Mouse (Mus musculus): ENCODE data around the gene Rbfox3. TPM values are rescaled to one million over a fixed set of nuclear protein-coding genes. Genes with fewer than 3 reads are reported as not detected.

Gene Rbfox3
- polyA plus RNA-seq, 1 experiment from 2014 or later = 1.5 TPM

DNA sequence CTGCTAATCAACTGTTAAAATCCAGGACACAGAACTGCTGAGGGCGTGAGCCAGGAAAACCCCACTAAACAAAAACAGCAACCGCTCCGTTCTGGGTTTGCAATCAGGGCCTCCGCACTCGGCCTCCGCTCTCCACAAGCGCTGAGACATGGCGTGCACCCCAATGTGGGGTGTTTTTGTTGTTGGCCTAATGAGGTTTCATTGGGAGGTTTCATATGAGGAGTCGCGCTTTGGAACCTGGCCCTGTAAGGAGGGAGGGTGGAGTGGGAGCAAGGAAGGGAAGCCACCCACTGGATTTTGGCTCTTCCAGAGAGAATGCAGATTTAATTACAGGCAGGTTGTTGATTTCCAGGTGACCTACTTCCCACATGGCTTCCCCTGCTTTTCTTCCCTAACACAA is 230.7 kb downstream of the Rbfox3 start:
- Histone ChIP-seq H3K4me2 (replicated peaks) (no peak overlapping the region), H3K9me3 (no peaks in the 10 kb centered on the region), H3K27ac (no peak overlapping the region), H3K4me3 (replicated peaks) (no peak overlapping the region), H3K9ac (no peak overlapping the region), H3K36me3 (no peaks in the 10 kb centered on the region), H3K4me1 (replicated peaks) (no peaks in the 10 kb centered on the region), H3K27me3 (replicated peaks) (peaks cover 29% of the 10 kb centered on the region)
- no peak for ATAC-seq
- 77% methylated on average over 10 of the region's 10 CpGs for WGBS

DNA sequence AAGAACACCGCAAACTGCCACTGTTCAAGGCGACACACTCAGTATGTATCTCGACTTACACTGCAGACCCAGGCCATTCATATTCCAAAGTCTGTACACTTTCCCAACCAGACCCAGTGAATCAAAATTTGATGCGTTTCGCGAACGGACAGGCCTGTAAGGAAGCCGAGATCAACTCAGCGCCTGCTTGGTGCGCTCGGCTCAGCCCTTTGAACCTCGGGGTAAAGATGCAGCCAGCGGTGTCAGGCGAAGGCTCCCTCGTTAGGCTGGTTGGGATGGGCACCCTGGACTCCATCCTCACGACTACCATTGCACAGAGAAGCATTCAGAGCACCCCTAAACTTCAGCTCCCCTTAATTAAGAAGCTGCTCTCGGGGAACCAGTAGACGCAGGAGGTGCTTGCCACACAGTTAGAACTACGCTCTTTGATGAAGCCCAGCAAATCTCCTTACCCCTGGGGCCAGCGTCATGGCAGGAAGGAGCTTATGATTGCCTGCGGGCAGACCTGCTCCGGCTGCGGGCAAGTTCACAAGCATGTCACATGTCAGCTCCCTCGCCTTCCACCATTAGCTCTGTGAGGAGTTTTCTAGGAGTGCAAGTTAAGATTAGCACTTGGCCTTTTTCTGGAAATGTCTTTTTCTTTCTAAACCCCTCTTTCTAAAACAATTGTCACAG is 231.5 kb downstream of the Rbfox3 start:
- 75% methylated on average over 24 of the region's 24 CpGs for WGBS
- Histone ChIP-seq H3K27me3 (replicated peaks) (peaks cover 24% of the 10 kb centered on the region), H3K4me2 (replicated peaks) (no peak overlapping the region), H3K4me3 (replicated peaks) (no peak overlapping the region), H3K9me3 (no peaks in the 10 kb centered on the region), H3K27ac (no peak overlapping the region), H3K9ac (no peak overlapping the region), H3K4me1 (replicated peaks) (no peaks in the 10 kb centered on the region), H3K36me3 (no peaks in the 10 kb centered on the region)
- ATAC-seq = no peak

DNA sequence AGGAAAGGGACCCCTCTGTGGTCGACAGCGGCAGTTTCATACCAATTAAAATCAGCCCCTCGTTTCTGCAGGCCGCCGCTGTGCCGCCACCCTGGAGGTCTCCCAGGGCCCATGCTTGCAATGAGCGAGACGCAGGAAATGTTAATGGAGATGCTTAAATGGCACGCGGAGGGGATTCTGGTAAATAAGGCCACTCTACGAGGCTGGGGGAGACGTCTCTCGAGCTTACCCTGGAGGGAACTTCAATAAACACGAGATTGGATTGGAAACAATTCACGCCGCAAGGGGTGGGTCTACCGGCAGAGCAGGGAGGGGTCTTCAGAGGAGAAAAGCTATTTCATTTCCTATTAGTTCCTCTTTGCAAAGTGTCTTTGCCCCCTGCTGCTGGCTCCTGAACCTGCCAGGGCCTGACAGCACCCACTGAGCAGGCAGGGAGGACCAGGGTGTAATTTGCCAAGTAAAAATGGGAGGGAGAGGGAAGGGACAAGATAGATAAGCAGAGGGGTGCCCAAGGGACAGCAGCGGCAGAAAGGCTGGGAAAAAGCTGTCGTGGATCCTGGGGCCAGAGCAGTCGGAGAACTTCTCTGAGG is 232.8 kb downstream of the Rbfox3 start:
- Histone ChIP-seq H3K9me3 (no peaks in the 10 kb centered on the region), H3K4me2 (replicated peaks) (no peak overlapping the region), H3K27me3 (replicated peaks) (peaks cover 21% of the 10 kb centered on the region), H3K4me3 (replicated peaks) (no peak overlapping the region), H3K4me1 (replicated peaks) (no peaks in the 10 kb centered on the region), H3K27ac (no peak overlapping the region), H3K9ac (no peak overlapping the region), H3K36me3 (no peaks in the 10 kb centered on the region)
- WGBS = 32% methylated on average over 20 of the region's 20 CpGs
- ATAC-seq = no peak

DNA sequence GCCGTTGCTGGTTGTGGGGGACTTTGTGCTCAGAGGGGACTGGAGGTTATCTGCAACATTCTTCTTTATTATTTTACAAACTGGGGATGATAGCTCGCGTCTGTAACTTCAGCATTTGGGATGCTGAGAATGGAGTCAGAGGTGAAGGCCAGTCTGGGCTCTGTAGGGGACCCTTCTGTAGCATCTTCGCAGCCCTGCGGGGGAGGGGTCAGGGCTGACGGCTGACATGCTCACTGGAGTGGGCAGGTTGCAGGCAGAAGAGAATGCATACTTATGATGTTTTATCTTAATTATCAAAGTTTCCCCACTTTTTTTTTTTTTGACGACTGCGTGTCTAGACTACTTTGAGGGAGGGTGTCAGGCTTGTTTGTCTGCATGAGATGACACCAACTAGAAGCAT is 234.1 kb downstream of the Rbfox3 start:
- no peaks in the 10 kb centered on the region for H3K4me1 ChIP-seq (replicated peaks)
- H3K4me2 ChIP-seq (replicated peaks) = no peak overlapping the region
- peaks cover 21% of the 10 kb centered on the region for H3K27me3 ChIP-seq (replicated peaks)
- WGBS = 57% methylated on average over 8 of the region's 8 CpGs
- ATAC-seq = no peak
- no peak overlapping the region for H3K27ac ChIP-seq
- no peak overlapping the region for H3K4me3 ChIP-seq (replicated peaks)
- no peaks in the 10 kb centered on the region for H3K36me3 ChIP-seq
- no peaks in the 10 kb centered on the region for H3K9me3 ChIP-seq
- no peak overlapping the region for H3K9ac ChIP-seq

DNA sequence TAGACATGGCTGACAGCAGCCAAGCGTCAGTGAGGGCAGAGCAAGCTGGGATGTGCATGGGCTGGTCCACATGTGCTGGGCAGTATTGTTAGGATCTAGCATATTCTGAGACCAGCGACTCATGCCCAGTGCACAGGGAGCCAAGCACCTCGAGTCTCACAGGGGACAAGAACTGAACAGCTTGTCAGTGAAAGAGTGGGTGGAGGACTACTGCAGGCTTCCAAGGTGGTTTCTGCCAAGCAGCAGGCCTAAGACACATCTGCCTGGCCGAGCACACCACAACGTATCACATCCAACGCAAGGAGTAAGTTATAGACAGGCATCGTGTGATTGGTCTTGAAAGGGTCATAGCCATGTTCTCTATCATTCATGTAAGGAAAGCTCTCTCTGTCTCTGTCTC is 235.0 kb downstream of the Rbfox3 start:
- no peak overlapping the region for H3K27ac ChIP-seq
- WGBS = 78% methylated on average over 7 of the region's 7 CpGs
- H3K9me3 ChIP-seq = no peaks in the 10 kb centered on the region
- H3K4me1 ChIP-seq (replicated peaks) = no peaks in the 10 kb centered on the region
- ATAC-seq = no peak
- no peaks in the 10 kb centered on the region for H3K36me3 ChIP-seq
- H3K4me3 ChIP-seq (replicated peaks) = no peak overlapping the region
- peaks cover 21% of the 10 kb centered on the region for H3K27me3 ChIP-seq (replicated peaks)
- H3K4me2 ChIP-seq (replicated peaks) = no peak overlapping the region
- no peak overlapping the region for H3K9ac ChIP-seq

DNA sequence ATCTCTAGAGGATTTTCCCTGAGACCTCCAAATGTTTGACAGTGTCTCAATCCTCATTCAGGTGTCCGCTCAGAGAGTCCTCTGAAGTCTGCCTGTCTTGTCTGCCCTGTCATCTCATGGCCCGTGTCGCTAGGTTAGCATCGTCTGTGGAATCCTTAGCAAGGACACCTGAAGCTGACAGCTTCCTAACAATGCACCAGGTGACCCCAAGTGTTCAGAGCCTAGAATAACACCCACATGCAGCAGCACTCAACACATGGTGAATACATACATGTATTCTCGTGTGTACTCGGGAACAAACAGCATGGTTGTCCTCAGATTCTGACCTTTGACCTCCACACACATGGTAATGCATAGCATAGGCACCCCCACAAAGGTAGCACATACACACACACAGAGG is 239.4 kb downstream of the Rbfox3 start:
- no peak overlapping the region for H3K27ac ChIP-seq
- no peaks in the 10 kb centered on the region for H3K4me1 ChIP-seq (replicated peaks)
- H3K36me3 ChIP-seq = no peaks in the 10 kb centered on the region
- H3K4me3 ChIP-seq (replicated peaks) = no peak overlapping the region
- no peak overlapping the region for H3K9ac ChIP-seq
- WGBS = 70% methylated on average over 6 of the region's 6 CpGs
- H3K27me3 ChIP-seq (replicated peaks) = no peaks in the 10 kb centered on the region; the same call in 1 of the 2 replicates
- H3K4me2 ChIP-seq (replicated peaks) = no peak overlapping the region
- ATAC-seq = no peak
- H3K9me3 ChIP-seq = no peaks in the 10 kb centered on the region

DNA sequence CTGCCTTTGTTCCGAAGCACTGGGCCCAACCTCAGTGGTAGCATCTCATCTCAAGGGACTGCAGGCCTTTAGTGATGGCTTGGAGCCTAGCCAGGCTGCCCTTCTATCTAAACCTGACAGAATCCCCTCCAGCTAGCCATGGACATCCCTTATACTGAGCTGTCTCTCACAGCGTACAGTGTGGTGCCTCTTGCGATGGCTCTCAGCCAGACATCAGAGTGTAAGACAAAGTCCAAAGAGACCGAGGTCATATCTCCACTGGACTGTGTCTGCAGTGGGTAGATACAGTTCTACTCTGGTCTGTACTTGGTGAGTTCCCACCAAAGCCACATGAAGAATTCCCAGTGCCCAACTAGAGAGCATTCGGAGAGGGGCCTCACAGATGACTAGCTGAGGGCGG is 240.2 kb downstream of the Rbfox3 start:
- H3K9me3 ChIP-seq = no peaks in the 10 kb centered on the region
- no peaks in the 10 kb centered on the region for H3K36me3 ChIP-seq
- ATAC-seq = no peak
- no peak overlapping the region for H3K27ac ChIP-seq
- H3K9ac ChIP-seq = no peak overlapping the region
- H3K4me3 ChIP-seq (replicated peaks) = no peak overlapping the region
- no peak overlapping the region for H3K4me2 ChIP-seq (replicated peaks)
- 81% methylated on average over 6 of the region's 6 CpGs for WGBS
- no peaks in the 10 kb centered on the region for H3K4me1 ChIP-seq (replicated peaks)
- H3K27me3 ChIP-seq (replicated peaks) = no peaks in the 10 kb centered on the region; the same call in 1 of the 2 replicates

DNA sequence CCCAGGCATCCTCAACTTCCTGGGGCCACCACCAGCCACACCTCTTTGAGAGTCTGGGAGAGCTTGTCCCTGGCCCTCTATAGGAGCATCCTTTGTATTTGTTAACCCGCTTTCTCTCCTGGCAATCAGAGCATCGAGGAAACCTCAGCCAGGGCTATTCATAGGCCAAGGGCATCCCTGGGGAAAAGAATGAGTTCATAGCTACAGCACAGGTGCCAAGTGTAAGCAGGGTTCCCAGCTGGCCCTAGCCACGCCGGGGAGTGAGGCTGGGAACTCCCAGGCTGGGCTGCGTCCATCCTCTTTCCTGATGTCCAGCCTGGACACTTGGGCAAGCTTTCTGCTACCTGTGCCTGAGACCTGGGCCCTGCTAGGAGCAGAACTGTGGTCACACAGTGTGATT is 241.6 kb downstream of the Rbfox3 start:
- ATAC-seq = no peak
- H3K9me3 ChIP-seq = no peaks in the 10 kb centered on the region
- no peak overlapping the region for H3K27ac ChIP-seq
- no peak overlapping the region for H3K4me2 ChIP-seq (replicated peaks)
- no peaks in the 10 kb centered on the region; the same call in 1 of the 2 replicates for H3K27me3 ChIP-seq (replicated peaks)
- H3K36me3 ChIP-seq = no peaks in the 10 kb centered on the region
- H3K4me1 ChIP-seq (replicated peaks) = no peaks in the 10 kb centered on the region
- WGBS = 65% methylated on average over 5 of the region's 5 CpGs
- no peak overlapping the region for H3K4me3 ChIP-seq (replicated peaks)
- no peak overlapping the region for H3K9ac ChIP-seq

DNA sequence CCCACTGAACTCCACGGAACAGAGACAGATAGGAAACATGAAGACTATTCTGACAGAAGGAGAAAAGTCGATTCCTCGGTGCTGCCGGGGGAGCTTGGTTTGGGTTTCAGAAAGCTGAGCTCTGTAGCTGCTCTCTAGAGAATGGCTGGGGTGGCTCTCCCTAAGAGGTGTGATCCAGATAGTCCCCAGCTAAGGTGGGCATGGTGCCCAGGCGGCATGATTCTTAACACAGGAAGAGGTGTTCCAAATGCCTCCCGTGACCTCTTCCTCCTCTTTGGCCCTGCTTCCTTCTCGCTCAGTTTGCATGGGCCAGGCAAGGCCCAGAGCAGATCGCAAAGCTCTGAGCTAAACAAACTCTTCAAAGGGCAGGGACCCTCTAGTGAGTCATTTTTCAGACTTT is 243.0 kb downstream of the Rbfox3 start:
- H3K27me3 ChIP-seq (replicated peaks) = no peaks in the 10 kb centered on the region; the same call in 1 of the 2 replicates
- no peaks in the 10 kb centered on the region for H3K36me3 ChIP-seq
- H3K9ac ChIP-seq = no peak overlapping the region
- H3K4me3 ChIP-seq (replicated peaks) = no peak overlapping the region
- no peak for ATAC-seq
- no peaks in the 10 kb centered on the region for H3K4me1 ChIP-seq (replicated peaks)
- no peak overlapping the region for H3K27ac ChIP-seq
- H3K4me2 ChIP-seq (replicated peaks) = no peak overlapping the region
- 67% methylated on average over 8 of the region's 8 CpGs for WGBS
- no peaks in the 10 kb centered on the region for H3K9me3 ChIP-seq

DNA sequence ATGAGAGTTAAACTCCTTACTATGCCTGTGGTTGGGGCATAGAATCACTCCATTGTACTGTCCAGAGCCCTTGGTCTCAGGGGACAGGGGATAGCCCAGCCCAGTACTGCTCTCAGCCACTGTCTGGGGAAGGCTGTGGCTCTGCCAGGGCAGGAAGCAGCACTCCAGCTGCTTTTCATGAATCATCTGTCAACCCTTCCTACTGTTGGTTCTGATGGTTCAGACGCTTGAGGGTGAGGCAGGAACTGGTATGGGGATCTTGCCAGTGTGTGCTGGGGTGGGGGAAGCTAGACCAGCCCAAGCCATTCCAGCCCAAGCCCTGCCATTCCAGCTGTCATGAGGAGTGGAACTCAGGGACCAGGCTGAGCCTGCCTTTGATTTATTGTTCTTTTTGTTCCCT is 243.5 kb downstream of the Rbfox3 start:
- Histone ChIP-seq H3K4me3 (replicated peaks) (no peak overlapping the region), H3K27ac (no peak overlapping the region), H3K4me1 (replicated peaks) (no peaks in the 10 kb centered on the region), H3K4me2 (replicated peaks) (no peak overlapping the region), H3K36me3 (no peaks in the 10 kb centered on the region), H3K9ac (no peak overlapping the region), H3K27me3 (replicated peaks) (no peaks in the 10 kb centered on the region; the same call in 1 of the 2 replicates), H3K9me3 (no peaks in the 10 kb centered on the region)
- WGBS = 22% methylated on average over 1 of the region's 1 CpGs
- no peak for ATAC-seq

DNA sequence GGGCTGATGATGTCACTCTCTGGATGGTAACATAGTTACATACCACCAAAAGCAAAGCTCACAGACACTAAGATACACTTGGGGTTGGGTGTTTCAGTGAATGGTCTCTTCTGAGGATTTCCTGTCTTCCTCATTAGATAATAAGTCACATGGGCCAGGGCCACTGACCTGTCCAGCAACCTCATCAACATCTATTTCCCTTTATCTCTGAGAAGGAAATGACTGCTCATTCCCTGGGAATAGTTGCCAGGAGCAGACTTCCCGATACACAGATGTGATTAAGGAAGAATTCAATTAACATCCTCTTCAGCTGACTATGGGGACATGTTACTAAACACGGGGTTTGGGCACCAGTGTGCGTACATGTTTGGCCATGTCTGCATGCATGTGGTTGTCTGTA is 245.2 kb downstream of the Rbfox3 start:
- no peak overlapping the region for H3K27ac ChIP-seq
- H3K9ac ChIP-seq = no peak overlapping the region
- H3K4me2 ChIP-seq (replicated peaks) = no peak overlapping the region
- H3K9me3 ChIP-seq = no peaks in the 10 kb centered on the region
- no peaks in the 10 kb centered on the region for H3K4me1 ChIP-seq (replicated peaks)
- no peaks in the 10 kb centered on the region for H3K36me3 ChIP-seq
- WGBS = 67% methylated on average over 3 of the region's 3 CpGs
- no peak for ATAC-seq
- no peak overlapping the region for H3K4me3 ChIP-seq (replicated peaks)
- H3K27me3 ChIP-seq (replicated peaks) = no peaks in the 10 kb centered on the region; the same call in 1 of the 2 replicates

DNA sequence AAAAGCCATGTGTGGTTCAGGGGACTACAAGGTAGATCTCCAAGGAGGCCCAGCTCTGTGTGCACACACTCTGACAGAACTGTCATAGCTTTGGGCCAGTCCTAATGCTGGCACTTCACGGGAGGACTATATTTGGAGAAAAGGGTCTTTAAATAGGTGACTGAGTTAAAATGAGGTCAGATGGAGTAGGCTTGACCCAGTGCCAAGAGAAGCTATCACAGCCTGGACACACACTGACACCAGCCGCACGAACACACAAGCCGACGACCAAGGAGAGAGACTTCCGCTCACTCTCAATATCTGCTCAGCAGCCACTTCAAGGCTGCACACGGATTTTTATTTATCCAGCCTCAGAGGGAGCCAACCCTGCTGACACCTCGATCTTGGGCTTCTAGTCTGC is 248.1 kb downstream of the Rbfox3 start:
- WGBS = 72% methylated on average over 8 of the region's 8 CpGs
- Histone ChIP-seq H3K27me3 (replicated peaks) (0 out of 2 replicates have a peak, but pooled peaks cover 3% of the 10 kb centered on the region), H3K9ac (no peak overlapping the region), H3K4me2 (replicated peaks) (no peak overlapping the region), H3K9me3 (no peaks in the 10 kb centered on the region), H3K4me3 (replicated peaks) (no peak overlapping the region), H3K27ac (no peak overlapping the region), H3K4me1 (replicated peaks) (no peaks in the 10 kb centered on the region), H3K36me3 (no peaks in the 10 kb centered on the region)
- ATAC-seq = no peak

DNA sequence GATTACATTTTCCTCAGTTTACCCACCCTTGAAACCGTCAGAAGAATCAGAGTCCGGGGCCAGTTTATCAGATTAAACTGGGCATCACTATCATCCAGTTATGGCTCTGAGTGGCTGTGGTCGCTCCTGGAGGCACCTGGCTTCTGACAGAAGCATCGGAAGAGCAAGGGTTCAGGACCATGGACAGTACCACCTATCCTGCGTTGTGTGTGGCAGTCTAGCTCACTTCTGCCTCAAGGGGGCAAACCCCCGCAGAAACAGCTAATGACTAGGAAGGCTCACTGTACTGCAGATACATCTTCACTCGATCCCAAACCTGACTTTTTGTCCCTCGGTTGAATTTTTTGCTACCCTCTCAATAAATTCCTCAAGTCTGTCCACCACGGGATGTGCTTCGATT is 252.1 kb downstream of the Rbfox3 start:
- Histone ChIP-seq H3K36me3 (no peaks in the 10 kb centered on the region), H3K4me3 (replicated peaks) (no peak overlapping the region), H3K4me1 (replicated peaks) (no peaks in the 10 kb centered on the region), H3K9me3 (no peaks in the 10 kb centered on the region), H3K4me2 (replicated peaks) (no peak overlapping the region), H3K27ac (no peak overlapping the region), H3K27me3 (replicated peaks) (0 out of 2 replicates have a peak, but pooled peaks cover 7% of the 10 kb centered on the region), H3K9ac (no peak overlapping the region)
- ATAC-seq = no peak
- 11% methylated on average over 10 of the region's 10 CpGs for WGBS
